Mouse (Mus musculus): ENCODE data around the gene Ube2j2.

The Ube2j2 gene

GRCm38 (mm10) chr4:155963106-155963505 lies 19.5 kb downstream of the Ube2j2 start:
- no peak for DNase-seq (ENCODE audit: low spot score)

- DNase-seq (ENCODE audit: low spot score), result no peak
These were observed 20.8 kb downstream of the Ube2j2 start for GRCm38 (mm10) chr4:155964396-155964795.

- no peak for DNase-seq (ENCODE audit: low spot score)
These were observed 25.5 kb downstream of the Ube2j2 start for GRCm38 (mm10) chr4:155969043-155969653.

- no peak for DNase-seq (ENCODE audit: low spot score)
These were observed 26.7 kb downstream of the Ube2j2 start for GRCm38 (mm10) chr4:155970286-155970685.

GRCm38 (mm10) chr4:155972651-155973050 lies 29.0 kb downstream of the Ube2j2 start:
- no peak for DNase-seq (ENCODE audit: low spot score)

GRCm38 (mm10) chr4:155973239-155973638 lies 29.6 kb downstream of the Ube2j2 start:
- DNase-seq (ENCODE audit: low spot score), result no peak

- no peak for DNase-seq (ENCODE audit: low spot score)
These were observed 37.9 kb downstream of the Ube2j2 start for GRCm38 (mm10) chr4:155981436-155982082.

- DNase-seq (ENCODE audit: low spot score), result no peak
These were observed 40.2 kb downstream of the Ube2j2 start for GRCm38 (mm10) chr4:155983788-155984187.

- DNase-seq (ENCODE audit: low spot score), result no peak
These were observed 47.7 kb downstream of the Ube2j2 start for GRCm38 (mm10) chr4:155991211-155991907.

- DNase-seq (ENCODE audit: low spot score), result peak; percentile 20
These were observed 48.2 kb downstream of the Ube2j2 start for GRCm38 (mm10) chr4:155991908-155992230.

- DNase-seq (ENCODE audit: low spot score), result peak; percentile 89
These were observed 48.7 kb downstream of the Ube2j2 start, which contains the start of the genes B3galt6 and Sdf4 for GRCm38 (mm10) chr4:155992241-155992905. B3galt6 (minus strand) TSS chr4:155992649. Sdf4 (plus strand) TSS chr4:155992872.

GRCm38 (mm10) chr4:155992906-155993547 lies 49.4 kb downstream of the Ube2j2 start:
- DNase-seq (ENCODE audit: low spot score), result no peak

GRCm38 (mm10) chr4:155993606-155994005 lies 50.0 kb downstream of the Ube2j2 start:
- DNase-seq (ENCODE audit: low spot score), result no peak

- DNase-seq (ENCODE audit: low spot score), result no peak
These were observed 60.5 kb downstream of the Ube2j2 start for GRCm38 (mm10) chr4:156004109-156004508.

GRCm38 (mm10) chr4:156008369-156008768 lies 64.7 kb downstream of the Ube2j2 start:
- no peak for DNase-seq (ENCODE audit: low spot score)

Measured in ovary, adult 18-20 months (tissue).